Mouse (Mus musculus): ENCODE measurements around the gene Pitpnm3. TPM values are rescaled to one million over a fixed set of nuclear protein-coding genes. Genes with fewer than 3 reads are reported as not detected.

Pitpnm3 gene
- 1.0 TPM for polyA plus RNA-seq (2014; fragmentation: Illumina TruSeq; extraction: RNeasy Lipid Tissue Mini Kit (QIAGEN cat#74804))

DNA sequence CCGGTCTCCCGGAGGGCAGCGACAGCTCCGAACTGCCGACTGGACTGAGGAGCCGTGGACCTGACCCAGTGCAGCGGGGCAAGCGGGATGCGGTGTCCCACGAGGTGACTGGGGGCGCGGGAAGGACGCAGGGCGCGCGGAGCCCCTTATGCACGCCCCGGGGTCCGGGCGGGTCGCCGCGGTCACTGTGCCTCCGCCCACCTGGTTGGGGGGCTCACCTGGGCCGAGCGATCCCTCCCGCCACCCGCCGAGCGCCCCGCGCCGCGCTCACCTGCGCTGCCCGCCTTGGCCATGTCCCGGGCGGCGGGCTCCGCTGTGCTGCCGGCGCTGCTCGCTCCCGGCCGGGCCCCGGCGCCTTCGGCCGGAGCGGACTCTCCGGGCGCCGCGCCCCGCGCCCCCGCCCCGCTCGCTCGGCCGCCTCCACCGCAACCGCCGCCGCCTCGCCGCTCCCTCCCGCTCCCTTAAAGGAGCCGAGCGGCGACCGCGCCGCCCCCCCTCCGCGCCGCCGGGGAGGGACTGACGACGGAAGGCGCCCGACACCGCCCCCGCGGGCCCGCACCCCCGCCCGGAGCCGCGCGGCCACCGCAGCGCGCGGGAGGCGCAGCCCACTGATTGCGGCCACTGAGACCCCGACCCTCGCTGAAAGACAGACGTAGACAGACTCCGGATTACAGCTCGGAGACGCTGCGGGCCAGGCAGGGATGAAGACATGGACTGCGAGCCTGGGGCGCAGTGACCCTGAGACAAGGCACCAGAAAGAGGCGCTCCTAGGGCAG lies at the start of gene Pitpnm3:
TSS of gene Pitpnm3 (minus strand) at position 396 of the 776 bp plus-strand sequence.

DNA sequence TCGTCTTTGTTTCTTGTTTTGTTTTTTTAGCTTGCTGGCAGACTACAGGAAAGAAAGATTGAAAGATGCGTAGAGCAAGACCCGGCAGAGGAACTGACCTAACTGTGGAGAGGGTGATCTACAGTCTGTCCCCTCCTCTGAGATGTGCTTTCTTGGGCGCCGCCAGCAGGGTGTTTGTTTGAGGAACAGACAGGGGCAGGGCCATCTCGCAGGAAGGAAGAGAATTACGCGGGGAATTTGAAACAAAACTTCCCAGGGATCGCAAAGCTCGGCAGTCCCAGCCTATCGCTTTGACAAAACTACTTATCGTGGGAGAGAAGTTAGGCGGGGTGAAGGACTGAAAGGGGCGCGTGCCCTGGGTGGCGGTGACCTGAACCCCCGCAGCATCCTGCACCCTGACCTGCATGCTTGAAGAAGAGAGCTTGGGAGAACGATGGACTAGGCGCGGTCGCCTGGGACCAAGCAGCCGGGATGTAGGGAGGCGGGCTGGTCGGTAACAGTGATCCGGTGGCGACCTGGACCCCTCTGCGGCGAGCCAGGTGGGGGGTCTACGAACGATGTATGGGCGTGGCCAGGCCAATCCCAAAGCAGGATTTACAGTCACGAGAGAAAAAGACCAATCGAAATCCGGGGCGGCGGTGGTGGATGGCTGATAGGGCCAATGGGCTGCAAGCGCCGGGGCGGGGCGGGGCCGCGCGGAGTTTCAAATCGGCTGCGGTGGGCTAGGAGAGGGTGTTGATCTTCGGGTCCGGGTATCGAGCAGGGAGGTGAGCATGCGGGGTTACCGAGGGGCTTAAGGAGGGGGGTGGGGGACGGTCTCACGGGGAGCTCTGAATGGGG lies 93.6 kb downstream of the Pitpnm3 start, which contains the start of gene Pimreg:
TSS of gene Pimreg (plus strand) at position 265 of the 840 bp plus-strand sequence.

DNA sequence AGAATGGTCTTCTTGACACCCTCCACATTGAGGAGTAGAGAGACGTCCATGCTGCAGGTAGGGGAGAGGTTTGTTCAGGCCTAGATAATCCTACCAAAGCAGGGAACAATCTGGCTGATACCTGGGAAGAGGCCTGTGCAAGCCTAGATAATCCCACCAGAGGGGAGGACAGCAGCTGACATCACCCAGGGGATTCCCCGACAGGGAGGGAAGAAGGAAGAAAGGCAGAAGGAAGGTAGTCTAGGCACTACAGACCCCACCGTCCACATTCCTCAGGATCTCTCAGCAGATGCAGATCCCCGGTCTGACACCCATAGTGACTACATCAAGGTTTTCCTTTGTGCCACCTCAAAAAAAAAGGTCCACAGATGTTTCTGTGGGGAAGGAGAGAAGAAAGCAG lies 98.2 kb downstream of the Pitpnm3 start, which contains the start of gene Aipl1:
TSS of gene Aipl1 (minus strand) at position 101 of the 400 bp plus-strand sequence.

Other genes starting within 250 kb of the Pitpnm3 start
- gene Aipl1, start 98.3 kb downstream of the Pitpnm3 start, polyA plus RNA-seq (2014; fragmentation: Illumina TruSeq; extraction: RNeasy Lipid Tissue Mini Kit (QIAGEN cat#74804)): 0.37 TPM
- 1.1 TPM for gene Pimreg, start 93.7 kb downstream of the Pitpnm3 start, polyA plus RNA-seq (2014; fragmentation: Illumina TruSeq; extraction: RNeasy Lipid Tissue Mini Kit (QIAGEN cat#74804))
- not detected for gene Gm43951, start 71.1 kb upstream of the Pitpnm3 start, polyA plus RNA-seq (2014; fragmentation: Illumina TruSeq; extraction: RNeasy Lipid Tissue Mini Kit (QIAGEN cat#74804))
- 16.2 TPM for gene 4933427D14Rik, start 71.7 kb upstream of the Pitpnm3 start, polyA plus RNA-seq (2014; fragmentation: Illumina TruSeq; extraction: RNeasy Lipid Tissue Mini Kit (QIAGEN cat#74804))
- 130 TPM for gene Txndc17, start 71.8 kb upstream of the Pitpnm3 start, polyA plus RNA-seq (2014; fragmentation: Illumina TruSeq; extraction: RNeasy Lipid Tissue Mini Kit (QIAGEN cat#74804))
- 16.0 TPM for gene Med31, start 79.8 kb upstream of the Pitpnm3 start, polyA plus RNA-seq (2014; fragmentation: Illumina TruSeq; extraction: RNeasy Lipid Tissue Mini Kit (QIAGEN cat#74804))
- gene Slc13a5, start 131.4 kb upstream of the Pitpnm3 start, polyA plus RNA-seq (2014; fragmentation: Illumina TruSeq; extraction: RNeasy Lipid Tissue Mini Kit (QIAGEN cat#74804)): not detected
- gene Xaf1, start 165.9 kb upstream of the Pitpnm3 start, polyA plus RNA-seq (2014; fragmentation: Illumina TruSeq; extraction: RNeasy Lipid Tissue Mini Kit (QIAGEN cat#74804)): 31.6 TPM
- gene Fbxo39, start 178.7 kb upstream of the Pitpnm3 start, polyA plus RNA-seq (2014; fragmentation: Illumina TruSeq; extraction: RNeasy Lipid Tissue Mini Kit (QIAGEN cat#74804)): not detected
- gene Tekt1, start 226.7 kb upstream of the Pitpnm3 start, polyA plus RNA-seq (2014; fragmentation: Illumina TruSeq; extraction: RNeasy Lipid Tissue Mini Kit (QIAGEN cat#74804)): 3.1 TPM